Mouse (Mus musculus): ENCODE measurements around the gene Emc9. TPM values are rescaled to one million over a fixed set of nuclear protein-coding genes. Genes with fewer than 3 reads are reported as not detected.

Gene Emc9
- polyA plus RNA-seq, 1 experiment from 2014 or later, result 8.5 TPM

DNA sequence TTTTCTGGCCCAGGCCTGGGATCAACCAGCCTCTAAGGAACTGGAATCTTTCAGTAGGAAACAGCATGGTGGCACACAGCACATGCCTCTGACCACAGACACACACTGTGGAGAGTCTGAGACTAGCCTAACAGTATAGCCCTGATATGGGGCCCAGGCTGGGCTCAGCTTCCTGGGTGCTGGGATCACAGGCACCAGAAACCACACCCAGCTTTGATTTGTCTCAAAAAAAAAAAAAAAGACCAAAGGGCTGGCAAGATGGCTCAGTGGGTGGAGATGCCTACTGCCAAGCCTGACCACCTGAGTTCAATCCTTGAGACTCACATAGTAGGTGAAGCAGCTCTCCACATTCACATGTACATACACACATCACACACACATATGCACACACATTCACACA lies 30.5 kb downstream of the Emc9 start:
- Histone ChIP-seq H3K36me3 (no peaks in the 10 kb centered on the region), H3K27me3 (no peaks in the 10 kb centered on the region), H3K4me2 (replicated peaks) (no peak overlapping the region), H3K27ac (no peak overlapping the region), H3K9me3 (replicated peaks) (no peaks in the 10 kb centered on the region), H3K9ac (no peak overlapping the region), H3K4me1 (peaks cover 3% of the 10 kb centered on the region), H3K4me3 (no peak overlapping the region)
- no peak for ATAC-seq (ENCODE audit: low FRiP score)

DNA sequence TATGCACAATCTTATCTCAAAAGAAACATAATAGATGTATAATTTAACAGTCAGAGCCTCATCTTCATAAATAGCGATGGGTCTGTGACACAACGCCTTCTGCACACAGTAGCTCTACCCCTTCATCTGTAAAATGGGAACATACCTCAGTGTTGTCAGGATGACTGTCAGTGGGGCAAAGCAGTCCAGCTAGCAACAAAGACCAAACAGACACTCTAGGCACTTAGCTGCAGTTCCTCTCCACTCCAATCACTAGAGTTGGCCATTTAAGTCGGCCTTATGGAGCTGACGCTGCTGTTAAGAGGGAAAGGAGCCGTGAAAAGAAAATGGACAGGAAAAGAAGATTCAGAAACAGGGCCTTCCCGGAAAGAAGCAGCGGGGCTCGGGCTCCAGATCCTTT lies 33.3 kb downstream of the Emc9 start:
- Histone ChIP-seq H3K4me2 (replicated peaks) (no peak overlapping the region), H3K9ac (no peak overlapping the region), H3K9me3 (replicated peaks) (no peaks in the 10 kb centered on the region), H3K27me3 (no peaks in the 10 kb centered on the region), H3K36me3 (peaks cover 16% of the 10 kb centered on the region; the same call in 1 of the 2 replicates), H3K27ac (no peak overlapping the region), H3K4me3 (no peak overlapping the region), H3K4me1 (no peaks in the 10 kb centered on the region)
- WGBS, result 87% methylated on average over 8 of the region's 8 CpGs
- ATAC-seq (ENCODE audit: low FRiP score), result no peak

DNA sequence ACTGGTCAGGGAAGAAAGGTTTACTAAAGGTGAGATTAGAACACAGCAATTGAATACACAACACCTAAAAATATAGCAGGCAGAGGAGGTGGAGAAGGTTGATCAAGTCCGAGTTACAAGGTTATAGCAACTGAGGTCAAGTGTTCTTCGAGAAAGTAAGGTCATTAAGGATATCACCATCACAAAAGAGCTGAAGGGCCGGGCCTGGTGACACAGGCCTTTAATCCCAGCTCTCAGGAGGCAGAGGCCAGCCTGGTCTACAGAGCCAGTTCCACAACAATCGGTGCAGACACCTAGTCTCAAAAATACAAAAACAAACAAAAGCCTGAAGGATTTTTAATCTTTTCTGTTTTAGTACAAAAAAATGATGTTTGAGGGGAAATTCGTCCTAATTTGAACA lies 33.8 kb downstream of the Emc9 start:
- no peak for ATAC-seq (ENCODE audit: low FRiP score)
- H3K27ac ChIP-seq, result no peak overlapping the region
- H3K36me3 ChIP-seq, result peaks cover 16% of the 10 kb centered on the region; the same call in 1 of the 2 replicates
- H3K4me2 ChIP-seq (replicated peaks), result no peak overlapping the region
- H3K9me3 ChIP-seq (replicated peaks), result no peaks in the 10 kb centered on the region
- H3K4me1 ChIP-seq, result no peaks in the 10 kb centered on the region
- H3K27me3 ChIP-seq, result no peaks in the 10 kb centered on the region
- WGBS, result 68% methylated on average over 5 of the region's 5 CpGs
- no peak overlapping the region for H3K4me3 ChIP-seq
- no peak overlapping the region for H3K9ac ChIP-seq

DNA sequence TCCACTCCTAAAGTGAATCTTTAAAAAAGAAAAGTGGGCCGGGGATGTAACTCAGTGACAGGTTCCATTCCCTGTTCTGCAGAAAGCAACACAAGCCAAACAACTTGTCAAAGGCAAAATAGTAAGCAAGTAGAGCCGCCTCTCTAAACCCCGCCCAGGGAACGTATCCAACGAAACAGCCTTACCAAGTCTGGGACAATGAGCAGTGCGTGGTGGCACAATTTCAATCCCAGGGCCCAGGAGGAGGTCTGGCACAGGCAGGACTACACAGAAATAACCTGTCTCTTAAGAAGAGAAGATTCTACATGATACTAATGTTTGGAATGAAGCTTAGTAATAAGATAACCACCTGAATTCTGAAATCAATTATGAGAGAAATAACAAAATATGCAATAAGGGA lies 34.9 kb downstream of the Emc9 start:
- no peaks in the 10 kb centered on the region for H3K4me1 ChIP-seq
- 89% methylated on average over 6 of the region's 6 CpGs for WGBS
- no peak overlapping the region for H3K9ac ChIP-seq
- no peak overlapping the region for H3K4me2 ChIP-seq (replicated peaks)
- H3K27me3 ChIP-seq, result no peaks in the 10 kb centered on the region
- no peaks in the 10 kb centered on the region for H3K9me3 ChIP-seq (replicated peaks)
- H3K36me3 ChIP-seq, result peaks cover 22% of the 10 kb centered on the region; the same call in 1 of the 2 replicates
- no peak overlapping the region for H3K27ac ChIP-seq
- no peak overlapping the region for H3K4me3 ChIP-seq
- ATAC-seq (ENCODE audit: low FRiP score), result no peak

DNA sequence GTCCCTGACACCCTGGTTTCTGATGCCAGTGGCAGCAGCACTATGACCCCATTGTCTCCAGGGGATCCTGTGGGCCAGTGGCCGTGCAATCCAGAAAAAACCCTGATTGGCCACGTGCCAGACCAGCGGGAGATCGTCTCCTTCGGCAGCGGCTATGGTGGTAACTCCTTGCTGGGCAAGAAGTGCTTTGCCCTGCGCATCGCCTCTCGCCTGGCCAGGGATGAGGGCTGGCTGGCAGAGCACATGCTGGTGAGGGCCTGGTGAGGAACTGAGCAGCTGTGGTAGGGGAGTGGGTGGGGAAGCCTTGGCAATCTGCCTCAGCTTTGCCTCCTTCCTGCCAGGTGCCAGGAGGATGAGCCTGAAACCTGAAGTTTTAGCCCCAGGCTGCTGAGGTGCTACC lies 40.8 kb downstream of the Emc9 start:
- WGBS, result 79% methylated on average over 9 of the region's 9 CpGs
- H3K9ac ChIP-seq, result no peak overlapping the region
- no peak overlapping the region for H3K4me3 ChIP-seq
- no peak overlapping the region for H3K27ac ChIP-seq
- H3K27me3 ChIP-seq, result no peaks in the 10 kb centered on the region
- H3K9me3 ChIP-seq (replicated peaks), result no peaks in the 10 kb centered on the region
- peaks cover 22% of the 10 kb centered on the region for H3K4me1 ChIP-seq
- peaks cover 32% of the 10 kb centered on the region for H3K36me3 ChIP-seq
- no peak overlapping the region for H3K4me2 ChIP-seq (replicated peaks)
- no peak for ATAC-seq (ENCODE audit: low FRiP score)

DNA sequence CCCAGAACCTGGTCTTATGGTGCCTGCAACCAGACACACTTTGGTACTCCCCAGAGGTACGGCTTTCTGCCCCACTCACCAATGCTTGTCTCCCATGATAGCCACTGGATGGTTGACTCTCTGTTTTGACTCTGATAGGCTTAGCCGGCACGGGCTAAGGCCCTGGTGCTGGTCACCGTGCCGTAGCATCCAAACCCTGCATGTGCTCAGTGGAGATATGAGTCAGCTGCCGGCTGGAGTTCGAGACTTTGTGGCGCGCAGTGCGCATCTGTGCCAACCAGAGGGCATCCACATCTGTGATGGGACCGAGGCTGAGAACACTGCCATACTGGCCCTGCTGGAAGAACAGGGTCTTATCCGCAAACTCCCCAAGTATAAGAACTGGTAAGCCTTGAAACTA lies 42.8 kb downstream of the Emc9 start:
- Histone ChIP-seq H3K9ac (no peak overlapping the region), H3K36me3 (peaks cover 16% of the 10 kb centered on the region; the same call in 1 of the 2 replicates), H3K27ac (no peak overlapping the region), H3K9me3 (replicated peaks) (no peaks in the 10 kb centered on the region), H3K27me3 (no peaks in the 10 kb centered on the region), H3K4me2 (replicated peaks) (no peak overlapping the region), H3K4me1 (peaks cover 22% of the 10 kb centered on the region), H3K4me3 (no peak overlapping the region)
- no peak for ATAC-seq (ENCODE audit: low FRiP score)
- 97% methylated on average over 12 of the region's 12 CpGs for WGBS

DNA sequence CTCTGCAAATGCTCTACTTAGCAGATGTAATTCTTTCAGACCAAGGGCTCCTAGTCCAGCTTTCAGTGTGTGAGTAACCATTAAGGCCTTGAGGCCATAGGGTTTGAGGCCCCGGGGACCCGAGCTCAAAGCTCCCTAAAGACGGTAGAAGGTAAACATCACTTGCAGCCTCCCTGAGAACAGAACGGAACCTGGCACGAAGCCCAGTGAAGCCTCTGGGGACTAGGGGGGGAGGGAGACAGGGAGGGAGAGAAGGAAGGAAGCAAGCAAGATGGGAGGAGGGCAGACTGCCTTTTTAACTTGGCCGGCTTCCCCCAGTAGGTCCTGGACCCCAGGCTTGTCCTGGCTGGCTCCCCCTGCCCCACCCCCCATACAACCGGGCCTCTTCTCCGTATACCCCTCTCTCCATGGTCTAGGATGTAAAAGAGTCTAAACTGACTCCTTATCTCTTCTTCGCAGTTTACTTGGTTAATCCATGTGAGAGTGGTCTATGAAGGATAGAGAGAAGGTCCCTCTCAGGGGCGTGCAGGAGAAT lies 44.2 kb downstream of the Emc9 start:
- Histone ChIP-seq H3K9me3 (replicated peaks) (no peaks in the 10 kb centered on the region), H3K4me3 (peak overlapping the region; percentile 53), H3K4me2 (replicated peaks) (peak overlapping the region; percentile 87), H3K9ac (peak overlapping the region; percentile 79), H3K4me1 (peaks cover 22% of the 10 kb centered on the region), H3K36me3 (peaks cover 13% of the 10 kb centered on the region; the same call in 1 of the 2 replicates), H3K27ac (peak overlapping the region; percentile 86), H3K27me3 (no peaks in the 10 kb centered on the region)
- ATAC-seq (ENCODE audit: low FRiP score), result peak; percentile 62
- 8% methylated on average over 10 of the region's 10 CpGs for WGBS

DNA sequence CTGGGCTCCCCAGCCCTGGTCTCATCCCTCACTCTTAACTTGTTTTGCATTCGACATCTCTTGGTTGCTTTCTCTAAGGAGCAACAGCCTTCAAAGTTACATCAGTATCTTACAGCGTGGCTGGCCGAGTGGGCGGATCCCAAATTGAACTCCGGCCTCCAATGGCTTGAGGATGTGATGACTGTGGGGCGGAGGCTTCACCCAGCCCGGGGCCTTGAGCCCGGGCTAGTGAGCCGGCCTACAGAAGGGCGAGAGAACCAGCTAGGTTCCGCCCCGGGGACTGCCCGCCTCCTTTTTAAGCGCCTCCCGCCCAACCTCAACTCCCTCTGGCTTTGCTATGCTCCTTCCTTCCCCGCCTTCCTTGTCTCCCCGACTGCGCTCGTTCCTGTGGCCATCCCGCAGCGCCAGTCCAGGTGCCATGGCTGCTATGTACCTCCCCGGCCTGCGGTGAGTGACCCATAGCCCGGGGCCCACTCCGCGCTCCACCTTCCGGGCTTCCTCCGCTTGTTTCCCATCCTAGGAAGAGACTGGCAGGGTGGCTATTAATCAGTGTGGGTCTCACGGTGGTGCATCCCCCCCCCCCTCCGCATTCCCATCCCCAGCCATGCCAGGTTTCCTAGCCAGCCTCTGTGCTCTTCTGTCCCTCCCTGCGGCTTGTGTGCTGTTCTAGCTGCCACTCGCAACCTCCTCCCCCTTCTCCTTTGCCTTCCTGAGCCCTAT lies 44.9 kb downstream of the Emc9 start, which contains the start of gene Pck2:
Gene Pck2, plus strand, starts transcription at position 200 of the 720 bp plus-strand sequence.
- H3K9ac ChIP-seq, result peak within 1 kb of the TSS; percentile 79
- H3K4me1 ChIP-seq, result peaks cover 22% of the 10 kb centered on the region
- H3K27me3 ChIP-seq, result no peaks in the 10 kb centered on the region
- peak; percentile 85 for ATAC-seq (ENCODE audit: low FRiP score)
- no peaks in the 10 kb centered on the region for H3K9me3 ChIP-seq (replicated peaks)
- H3K4me3 ChIP-seq, result peak within 1 kb of the TSS; percentile 53
- H3K4me2 ChIP-seq (replicated peaks), result peak within 1 kb of the TSS; percentile 87
- H3K36me3 ChIP-seq, result peaks cover 9% of the 10 kb centered on the region; the same call in 1 of the 2 replicates
- H3K27ac ChIP-seq, result peak within 1 kb of the TSS; percentile 86
- WGBS, result under 1% methylated on average over 32 of the region's 32 CpGs

DNA sequence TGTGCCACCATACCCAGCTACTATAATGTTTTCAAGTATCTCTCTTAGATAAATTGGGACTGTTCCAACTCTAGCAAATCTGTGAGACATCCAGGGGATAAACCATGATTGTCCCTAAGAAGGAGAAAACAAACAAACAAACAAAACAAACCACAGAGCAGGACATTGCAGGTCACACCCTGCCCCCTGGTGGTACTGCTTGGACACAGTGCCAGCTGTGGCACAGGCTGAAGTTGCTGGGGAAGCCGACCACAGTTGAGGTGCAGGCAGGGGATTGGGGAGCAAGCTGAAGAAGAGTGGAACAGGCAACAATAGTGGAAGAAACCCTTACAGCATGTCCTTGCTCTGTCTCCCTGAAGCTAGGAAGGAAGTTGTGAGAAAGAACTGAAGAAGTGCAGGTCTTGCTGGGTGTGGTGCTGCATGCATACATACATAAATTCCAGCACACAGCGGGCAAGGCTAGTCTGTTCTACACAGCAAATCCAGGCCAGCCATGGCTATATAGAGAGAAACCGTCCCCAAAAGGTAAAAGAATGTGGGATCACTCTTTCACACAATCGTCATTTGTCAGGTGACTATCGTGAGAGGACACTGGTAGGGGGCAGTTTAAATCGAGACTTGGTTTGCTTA lies 48.9 kb downstream of the Emc9 start:
- WGBS, result 52% methylated on average over 6 of the region's 6 CpGs
- Histone ChIP-seq H3K4me2 (replicated peaks) (no peak overlapping the region), H3K4me3 (no peak overlapping the region), H3K9ac (no peak overlapping the region), H3K27me3 (no peaks in the 10 kb centered on the region), H3K9me3 (replicated peaks) (no peaks in the 10 kb centered on the region), H3K4me1 (peaks cover 19% of the 10 kb centered on the region), H3K36me3 (no peaks in the 10 kb centered on the region), H3K27ac (no peak overlapping the region)
- no peak for ATAC-seq (ENCODE audit: low FRiP score)

Other genes with a start within 250 kb of the Emc9 start
- gene Dhrs4, start 106.5 kb downstream of the Emc9 start, polyA plus RNA-seq (2016; fragmentation: Nextera tagmentation; extraction: Ambion mirVana), result 42.7 and 44.5 TPM in 2 replicates
- 17.0 and 18.0 TPM in 2 replicates for gene Carmil3, start 94.7 kb downstream of the Emc9 start, polyA plus RNA-seq (2016; fragmentation: Nextera tagmentation; extraction: Ambion mirVana)
- gene Cpne6, start 74.9 kb downstream of the Emc9 start, polyA plus RNA-seq (2016; fragmentation: Nextera tagmentation; extraction: Ambion mirVana), result 0.83 and 1.4 TPM in 2 replicates
- not detected in 2 replicates for gene Nrl, start 60.3 kb downstream of the Emc9 start, polyA plus RNA-seq (2016; fragmentation: Nextera tagmentation; extraction: Ambion mirVana)
- 22.3 and 23.6 TPM in 2 replicates for gene Pck2, start 45.0 kb downstream of the Emc9 start, polyA plus RNA-seq (2016; fragmentation: Nextera tagmentation; extraction: Ambion mirVana)
- 104 and 106 TPM in 2 replicates for gene Dcaf11, start 25.3 kb downstream of the Emc9 start, polyA plus RNA-seq (2016; fragmentation: Nextera tagmentation; extraction: Ambion mirVana)
- gene A730061H03Rik, start 24.9 kb downstream of the Emc9 start, polyA plus RNA-seq (2016; fragmentation: Nextera tagmentation; extraction: Ambion mirVana), result 0.62 TPM in 1 of 2 replicates, not detected in the other
- 1.4 and 4.2 TPM in 2 replicates for gene Fitm1, start 9.7 kb downstream of the Emc9 start, polyA plus RNA-seq (2016; fragmentation: Nextera tagmentation; extraction: Ambion mirVana)
- gene Psme1, start 7.2 kb downstream of the Emc9 start, polyA plus RNA-seq (2016; fragmentation: Nextera tagmentation; extraction: Ambion mirVana), result 132 and 133 TPM in 2 replicates
- gene Psme2, start 5.8 kb upstream of the Emc9 start, polyA plus RNA-seq (2016; fragmentation: Nextera tagmentation; extraction: Ambion mirVana), result 201 and 234 TPM in 2 replicates
- gene Rnf31, start 6.4 kb upstream of the Emc9 start, polyA plus RNA-seq (2016; fragmentation: Nextera tagmentation; extraction: Ambion mirVana), result 21.2 and 23.7 TPM in 2 replicates
- 9.9 and 10.7 TPM in 2 replicates for gene Irf9, start 18.3 kb upstream of the Emc9 start, polyA plus RNA-seq (2016; fragmentation: Nextera tagmentation; extraction: Ambion mirVana)
- 14.9 and 15.9 TPM in 2 replicates for gene Rec8, start 32.7 kb upstream of the Emc9 start, polyA plus RNA-seq (2016; fragmentation: Nextera tagmentation; extraction: Ambion mirVana)
- gene Ipo4, start 50.7 kb upstream of the Emc9 start, polyA plus RNA-seq (2016; fragmentation: Nextera tagmentation; extraction: Ambion mirVana), result 79.0 and 91.0 TPM in 2 replicates
- gene Gm49378, start 52.6 kb upstream of the Emc9 start, polyA plus RNA-seq (2016; fragmentation: Nextera tagmentation; extraction: Ambion mirVana), result 2.4 and 3.2 TPM in 2 replicates
- gene Tm9sf1, start 58.5 kb upstream of the Emc9 start, polyA plus RNA-seq (2016; fragmentation: Nextera tagmentation; extraction: Ambion mirVana), result 69.4 and 69.8 TPM in 2 replicates
- 0.50 and 0.52 TPM in 2 replicates for gene Tssk4, start 64.9 kb upstream of the Emc9 start, polyA plus RNA-seq (2016; fragmentation: Nextera tagmentation; extraction: Ambion mirVana)
- 63.7 and 65.4 TPM in 2 replicates for gene Mdp1, start 75.2 kb upstream of the Emc9 start, polyA plus RNA-seq (2016; fragmentation: Nextera tagmentation; extraction: Ambion mirVana)
- gene Gmpr2, start 86.6 kb upstream of the Emc9 start, polyA plus RNA-seq (2016; fragmentation: Nextera tagmentation; extraction: Ambion mirVana), result 57.0 and 58.2 TPM in 2 replicates
- gene Nedd8, start 86.8 kb upstream of the Emc9 start, polyA plus RNA-seq (2016; fragmentation: Nextera tagmentation; extraction: Ambion mirVana), result 506 and 544 TPM in 2 replicates
- 42.8 and 43.1 TPM in 2 replicates for gene Tinf2, start 96.5 kb upstream of the Emc9 start, polyA plus RNA-seq (2016; fragmentation: Nextera tagmentation; extraction: Ambion mirVana)
- gene Tgm1, start 128.6 kb upstream of the Emc9 start, polyA plus RNA-seq (2016; fragmentation: Nextera tagmentation; extraction: Ambion mirVana), result 0.48 and 0.90 TPM in 2 replicates
- 36.6 and 38.1 TPM in 2 replicates for gene Rabggta, start 137.0 kb upstream of the Emc9 start, polyA plus RNA-seq (2016; fragmentation: Nextera tagmentation; extraction: Ambion mirVana)
- 73.2 and 75.0 TPM in 2 replicates for gene Dhrs1, start 160.4 kb upstream of the Emc9 start, polyA plus RNA-seq (2016; fragmentation: Nextera tagmentation; extraction: Ambion mirVana)
- gene Nop9, start 160.4 kb upstream of the Emc9 start, polyA plus RNA-seq (2016; fragmentation: Nextera tagmentation; extraction: Ambion mirVana), result 42.0 and 47.5 TPM in 2 replicates
- gene Cideb, start 173.2 kb upstream of the Emc9 start, polyA plus RNA-seq (2016; fragmentation: Nextera tagmentation; extraction: Ambion mirVana), result 0.36 and 0.56 TPM in 2 replicates
- 0.36 and 0.57 TPM in 2 replicates for gene Ltb4r2, start 176.1 kb upstream of the Emc9 start, polyA plus RNA-seq (2016; fragmentation: Nextera tagmentation; extraction: Ambion mirVana)
- gene Ltb4r1, start 180.7 kb upstream of the Emc9 start, polyA plus RNA-seq (2016; fragmentation: Nextera tagmentation; extraction: Ambion mirVana), result 0.72 TPM in 1 of 2 replicates, not detected in the other
- gene Adcy4, start 198.8 kb upstream of the Emc9 start, polyA plus RNA-seq (2016; fragmentation: Nextera tagmentation; extraction: Ambion mirVana), result 15.7 and 19.5 TPM in 2 replicates
- gene Ripk3, start 203.6 kb upstream of the Emc9 start, polyA plus RNA-seq (2016; fragmentation: Nextera tagmentation; extraction: Ambion mirVana), result 10.8 and 13.5 TPM in 2 replicates
- gene Nfatc4, start 237.8 kb upstream of the Emc9 start, polyA plus RNA-seq (2016; fragmentation: Nextera tagmentation; extraction: Ambion mirVana), result 42.4 and 45.2 TPM in 2 replicates

Data from hindbrain, embryonic 12.5 days (tissue).